Comparison of ENCODE assay signal across 9 mouse cellular contexts in the genomic region with DNA sequence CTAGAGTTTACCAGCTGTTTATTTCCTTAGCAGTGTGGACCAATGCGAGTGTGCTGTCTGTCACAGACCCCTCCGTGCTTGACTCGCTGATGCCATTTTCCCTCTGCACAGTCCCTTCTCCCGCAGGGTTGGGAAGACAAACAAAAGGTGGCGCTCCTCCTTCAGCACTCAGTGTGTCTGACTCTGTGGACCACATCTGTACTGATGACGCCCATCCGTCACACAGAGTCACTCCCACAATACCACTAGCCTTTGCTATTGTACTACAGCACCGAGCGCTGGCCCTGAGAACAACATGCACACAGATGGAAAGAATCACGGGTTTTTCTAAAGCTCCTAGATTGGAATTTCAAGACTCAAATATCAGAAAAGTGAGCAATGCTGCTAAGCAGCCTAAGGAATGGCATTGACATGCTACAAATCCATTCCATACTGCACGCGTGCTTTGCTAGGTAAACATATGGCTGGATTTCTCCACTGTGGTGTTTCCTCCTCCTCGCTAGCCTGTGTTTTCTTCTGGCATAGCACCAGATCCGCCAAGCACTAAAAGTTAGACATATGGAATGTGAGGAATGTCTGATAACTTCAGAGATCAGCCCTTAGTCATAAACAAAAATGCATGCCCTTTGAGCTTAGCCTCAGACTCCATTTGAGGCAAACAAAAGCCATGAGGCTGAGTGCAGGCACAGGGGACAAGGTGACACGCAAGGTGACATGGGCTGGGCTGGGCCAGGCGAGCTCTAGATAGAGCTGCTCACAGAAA. TPM values are rescaled to one million over a fixed set of nuclear protein-coding genes. Genes with fewer than 3 reads are reported as not detected.
DNase-seq lines count a peak whose midpoint lies in the region; ATAC-seq lines count a peak whose summit lies in the region.
"Had no signal": no experiment of that assay in that cellular context is flagged by ENCODE, and none has a peak within 500 bp of the region (broad histone marks: within the 10 kb centered on the region; RNA-seq: fewer than 3 reads in every experiment).

No protein-coding gene starts in this region.

- 0 out of 2 replicates have a peak overlapping the region, but pooled peaks have one; percentile 5 for H3K9ac ChIP-seq in intestine, embryonic 16.5 days (ENCODE audit: low read depth, low read length)
- peak overlapping the region; percentile 19; the same call in 1 of the 2 replicates for H3K9ac ChIP-seq in lung, embryonic 16.5 days (ENCODE audit: low read length)
- H3K9ac ChIP-seq: liver, embryonic 14.5 days had no signal

- peak overlapping the region; percentile 46 for H3K4me2 ChIP-seq in intestine, embryonic 16.5 days (ENCODE audit: low read depth, low read length)
- peak overlapping the region; percentile 56 for H3K4me2 ChIP-seq in lung, embryonic 16.5 days (ENCODE audit: low read depth, low read length)

- no peaks in the 10 kb centered on the region for H3K27me3 ChIP-seq in forebrain, embryonic 10.5 days (ENCODE audit: poor library complexity, severe bottlenecking)
- no peaks in the 10 kb centered on the region for H3K27me3 ChIP-seq in intestine, embryonic 16.5 days (replicated peaks; ENCODE audit: control insufficient read depth, insufficient read depth, low read length)
- no peaks in the 10 kb centered on the region for H3K27me3 ChIP-seq in lung, embryonic 16.5 days (ENCODE audit: control insufficient read depth, insufficient read depth, low read depth, low read length)

- peak; percentile 26 for DNase-seq in layer of hippocampus, adult 9-11 months
- DNase-seq in layer of hippocampus, postnatal 14 days (ENCODE audit: low spot score in 2 of 2), result no peak
- DNase-seq in forebrain, embryonic 10.5 days (ENCODE audit: extremely low spot score, low spot score), result no peak
- DNase-seq in telencephalon, adult 2 months (ENCODE audit: low read depth, low spot score), result peak; percentile 50
- no peak for DNase-seq in spleen, postnatal 10 days (ENCODE audit: low spot score in 2 of 2)
- no peak for DNase-seq in spleen, adult 18-20 months

- no peak overlapping the region for H3K4me3 ChIP-seq in forebrain, embryonic 10.5 days
- no peak overlapping the region; the same call in 1 of the 2 replicates for H3K4me3 ChIP-seq in intestine, embryonic 16.5 days (ENCODE audit: low read length)
- H3K4me3 ChIP-seq in lung, embryonic 16.5 days (ENCODE audit: low read length), result peak overlapping the region; percentile 30

- WGBS in forebrain, embryonic 10.5 days, result 63% methylated on average over 16 of the region's 16 CpGs
- WGBS in intestine, embryonic 16.5 days, result 21% methylated on average over 16 of the region's 16 CpGs
- 7% methylated on average over 16 of the region's 16 CpGs for WGBS in lung, embryonic 16.5 days

- peak; percentile 84 for ATAC-seq in intestine, embryonic 16.5 days
- ATAC-seq in lung, embryonic 16.5 days (ENCODE audit: low read depth), result peak; percentile 80

- H3K27ac ChIP-seq in forebrain, embryonic 10.5 days, result peak overlapping the region; percentile 58
- peak overlapping the region; percentile 69 for H3K27ac ChIP-seq in intestine, embryonic 16.5 days (ENCODE audit: low read length)
- peak overlapping the region; percentile 89 for H3K27ac ChIP-seq in lung, embryonic 16.5 days (ENCODE audit: low read length)
- H3K27ac ChIP-seq: liver, embryonic 14.5 days had no signal

- H3K9me3 ChIP-seq in forebrain, embryonic 10.5 days, result no peaks in the 10 kb centered on the region
- no peaks in the 10 kb centered on the region for H3K9me3 ChIP-seq in intestine, embryonic 16.5 days (ENCODE audit: control insufficient read depth, low read length)
- no peaks in the 10 kb centered on the region for H3K9me3 ChIP-seq in lung, embryonic 16.5 days (ENCODE audit: control insufficient read depth, low read length)

- H3K36me3 ChIP-seq in forebrain, embryonic 10.5 days (replicated peaks), result no peaks in the 10 kb centered on the region
- no peaks in the 10 kb centered on the region for H3K36me3 ChIP-seq in intestine, embryonic 16.5 days (ENCODE audit: control insufficient read depth, insufficient read depth, low read length)
- H3K36me3 ChIP-seq in lung, embryonic 16.5 days (ENCODE audit: control insufficient read depth, insufficient read depth, low read length), result no peaks in the 10 kb centered on the region

- H3K4me1 ChIP-seq in forebrain, embryonic 10.5 days, result peaks cover 44% of the 10 kb centered on the region
- peaks cover 25% of the 10 kb centered on the region for H3K4me1 ChIP-seq in intestine, embryonic 16.5 days (ENCODE audit: control insufficient read depth, insufficient read depth, low read length)
- H3K4me1 ChIP-seq in lung, embryonic 16.5 days (replicated peaks; ENCODE audit: control insufficient read depth, insufficient read depth, low read length), result peaks cover 42% of the 10 kb centered on the region

RNA-seq across cellular contexts. Expression of a gene that starts 58.5 kb away (rescaled TPM):
- total RNA-seq in layer of hippocampus, postnatal 14 days (2021), result 10 to 100 TPM; 28.0 to 29.4 TPM
- 7.8 and 8.5 TPM in 2 replicates for polyA plus RNA-seq in forebrain, embryonic 10.5 days (2016; fragmentation: Nextera tagmentation; extraction: Ambion mirVana)
- 5.6 and 7.0 TPM in 2 replicates for polyA plus RNA-seq in intestine, embryonic 16.5 days (2015; fragmentation: Nextera tagmentation; extraction: Ambion mirVana)
- polyA plus RNA-seq in lung, embryonic 16.5 days (2015; fragmentation: Nextera tagmentation; extraction: Ambion mirVana), result 12.6 and 12.9 TPM in 2 replicates

Comparison
In these comparisons a context has a peak if more than half of its experiments do, and no peak if none do; other contexts are left out.
1. DNase-seq: peak in layer of hippocampus, adult 9-11 months (single experiment) and telencephalon, adult 2 months (single experiment); none in layer of hippocampus, postnatal 14 days (0 of 2), forebrain, embryonic 10.5 days (single experiment), spleen, postnatal 10 days (0 of 2) and spleen, adult 18-20 months (0 of 2).
2. Peak in every context shown above with its lines, with median percentiles within 50 percentile points of each other: H3K27ac ChIP-seq.